Mouse (Mus musculus) olfactory bulb, adult 2 months (tissue): ENCODE results near the gene Flt3l. TPM values are rescaled to one million over a fixed set of nuclear protein-coding genes. Genes with fewer than 3 reads are reported as not detected.

Source experiments
- H3K27ac ChIP-seq: fragments of 200-500 bp; 2 replicates; pipeline ENCODE4 v1.5.1; 2012; ENCODE audit warnings: low read depth, low read length; ENCODE audit not compliant: insufficient read depth
- H3K4me1 ChIP-seq: fragments of 200-500 bp; 2 replicates; pipeline ENCODE4 v1.6.1; 2012; ENCODE audit warnings: low read length; ENCODE audit not compliant: control insufficient read depth, insufficient read depth
- H3K4me3 ChIP-seq: fragments of 200-500 bp; 2 replicates; pipeline ENCODE4 v1.5.1; 2012; ENCODE audit warnings: mild to moderate bottlenecking, low read depth, low read length, moderate library complexity; ENCODE audit not compliant: insufficient read depth
- CTCF ChIP-seq: fragments of 200-500 bp; IDR thresholded peaks from 2 replicates; pipeline ENCODE4 v1.5.1; 2012; ENCODE audit warnings: low read depth, mild to moderate bottlenecking, low read length, moderate library complexity; ENCODE audit not compliant: insufficient read depth
- POLR2A ChIP-seq: fragments of 200-500 bp; IDR thresholded peaks from 2 replicates; pipeline ENCODE4 v1.6.1; 2012; ENCODE audit warnings: mild to moderate bottlenecking, low read depth, low read length, moderate library complexity; ENCODE audit not compliant: insufficient read depth
- WGBS: fragments of 180-500 bp; shearing (Covaris S2); methylation state at CpG from one replicate; pipeline ENCODE4 v1.1.7; 2018; 5-methylcytosine and 5-hydroxymethylcytosine counted together
- polyA plus RNA-seq: library from polyadenylated mRNA; stranded (reverse); fragments of >200 nt; gene quantifications from 2 replicates; pipeline ENCODE4 v1.2.4, GENCODE M21; 2012; ENCODE audit warnings: low replicate concordance; ENCODE audit not compliant: missing spikeins, insufficient read depth, insufficient read length

Flt3l gene
- polyA plus RNA-seq, 1 experiment: not detected

- no peak for TF ChIP-seq POLR2A
- TF ChIP-seq CTCF: no peak
- Histone ChIP-seq H3K4me1 (peaks cover 22% of the 10 kb centered on the region), H3K27ac (no peak overlapping the region), H3K4me3 (peak overlapping the region; percentile 74)
- 16% methylated on average over 12 of the region's 12 CpGs for WGBS
Observed at GRCm38 (mm10) chr7:45123186-45123570, 13.1 kb downstream of the Flt3l start.

GRCm38 (mm10) chr7:45122561-45123185 is 13.6 kb downstream of the Flt3l start:
- H3K27ac ChIP-seq: no peak overlapping the region
- TF ChIP-seq POLR2A: no peak
- TF ChIP-seq CTCF: no peak
- H3K4me3 ChIP-seq: peak overlapping the region; percentile 74
- 82% methylated on average over 15 of the region's 15 CpGs for WGBS
- peaks cover 22% of the 10 kb centered on the region for H3K4me1 ChIP-seq

GRCm38 (mm10) chr7:45121966-45122365 is 14.3 kb downstream of the Flt3l start:
- H3K27ac ChIP-seq: peak overlapping the region; percentile 20; the same call in 1 of the 2 replicates
- TF ChIP-seq POLR2A: no peak
- TF ChIP-seq CTCF: no peak

GRCm38 (mm10) chr7:45121404-45121803 is 14.8 kb downstream of the Flt3l start:
- peaks cover 12% of the 10 kb centered on the region for H3K4me1 ChIP-seq
- WGBS: 58% methylated on average over 8 of the region's 8 CpGs
- H3K4me3 ChIP-seq: no peak overlapping the region
- H3K27ac ChIP-seq: 0 out of 2 replicates have a peak overlapping the region, but pooled peaks have one; percentile 20
- TF ChIP-seq POLR2A (no peak), CTCF (no peak)

More at GRCm38 (mm10) chr7:45121966-45122365, 14.3 kb downstream of the Flt3l start:
- Histone ChIP-seq H3K4me1 (peaks cover 18% of the 10 kb centered on the region), H3K4me3 (no peak overlapping the region)

- H3K27ac ChIP-seq: no peak overlapping the region
- 76% methylated on average over 5 of the region's 5 CpGs for WGBS
Observed at GRCm38 (mm10) chr7:45119780-45120709, 16.2 kb downstream of the Flt3l start.

GRCm38 (mm10) chr7:45118336-45118735 is 17.9 kb downstream of the Flt3l start:
- H3K27ac ChIP-seq: no peak overlapping the region
- TF ChIP-seq POLR2A: no peak
- H3K4me3 ChIP-seq: no peak overlapping the region
- H3K4me1 ChIP-seq: peaks cover 11% of the 10 kb centered on the region
- 91% methylated on average over 6 of the region's 6 CpGs for WGBS

More at GRCm38 (mm10) chr7:45119780-45120709, 16.2 kb downstream of the Flt3l start:
- TF ChIP-seq CTCF (no peak), POLR2A (no peak)
- H3K4me3 ChIP-seq: no peak overlapping the region
- peaks cover 11% of the 10 kb centered on the region for H3K4me1 ChIP-seq

- WGBS: 85% methylated on average over 8 of the region's 8 CpGs
- Histone ChIP-seq H3K27ac (no peak overlapping the region), H3K4me1 (0 out of 2 replicates have a peak, but pooled peaks cover 3% of the 10 kb centered on the region), H3K4me3 (no peak overlapping the region)
- TF ChIP-seq POLR2A: no peak
- no peak for TF ChIP-seq CTCF
Observed at GRCm38 (mm10) chr7:45117566-45117965, 18.7 kb downstream of the Flt3l start.

GRCm38 (mm10) chr7:45113476-45113875 is 22.8 kb downstream of the Flt3l start:
- 88% methylated on average over 2 of the region's 2 CpGs for WGBS
- Histone ChIP-seq H3K4me3 (no peak overlapping the region), H3K4me1 (no peaks in the 10 kb centered on the region), H3K27ac (no peak overlapping the region)
- TF ChIP-seq CTCF (no peak), POLR2A (no peak)

GRCm38 (mm10) chr7:45112529-45112928 is 23.7 kb downstream of the Flt3l start:
- no peaks in the 10 kb centered on the region for H3K4me1 ChIP-seq
- 73% methylated on average over 3 of the region's 3 CpGs for WGBS
- TF ChIP-seq CTCF: no peak
- TF ChIP-seq POLR2A: no peak
- no peak overlapping the region for H3K4me3 ChIP-seq
- no peak overlapping the region for H3K27ac ChIP-seq
